Mouse (Mus musculus): ENCODE results near the gene Tcirg1. TPM values are rescaled to one million over a fixed set of nuclear protein-coding genes. Genes with fewer than 3 reads are reported as not detected.

Gene Tcirg1
- 10.7 and 11.6 TPM in 2 replicates for polyA plus RNA-seq (2014; fragmentation: Nextera tagmentation; extraction: Ambion mirVana)

- DNase-seq (ENCODE audit: low spot score) (peak; percentile 59), ATAC-seq (ENCODE audit: low FRiP score) (peak; percentile 46; the same call in 1 of the 2 replicates)
- Histone ChIP-seq H3K36me3 (ENCODE audit: control insufficient read depth, insufficient read depth, low read length) (no peaks in the 10 kb centered on the region), H3K9ac (ENCODE audit: low read depth, low read length) (peak within 1 kb of the TSS; percentile 47; the same call in 1 of the 2 replicates), H3K4me3 (ENCODE audit: low read depth, low read length) (peak within 1 kb of the TSS; percentile 38), H3K9me3 (ENCODE audit: control insufficient read depth, low read length) (no peaks in the 10 kb centered on the region), H3K27ac (ENCODE audit: low read depth, low read length) (no peak within 1 kb of the TSS), H3K4me2 (replicated peaks; ENCODE audit: low read depth, low read length) (peak within 1 kb of the TSS; percentile 66), H3K4me1 (replicated peaks; ENCODE audit: control insufficient read depth, insufficient read depth, low read length) (peaks cover 16% of the 10 kb centered on the region), H3K27me3 (ENCODE audit: control insufficient read depth, insufficient read depth, low read length) (0 out of 2 replicates have a peak, but pooled peaks cover 2% of the 10 kb centered on the region)
- WGBS = 8% methylated on average over 36 of the region's 36 CpGs
Measured at GRCm38 (mm10) chr19:3906795-3907786, at the start of gene Tcirg1. Gene Tcirg1 (minus strand): TSS chr19:3907133.

DNA sequence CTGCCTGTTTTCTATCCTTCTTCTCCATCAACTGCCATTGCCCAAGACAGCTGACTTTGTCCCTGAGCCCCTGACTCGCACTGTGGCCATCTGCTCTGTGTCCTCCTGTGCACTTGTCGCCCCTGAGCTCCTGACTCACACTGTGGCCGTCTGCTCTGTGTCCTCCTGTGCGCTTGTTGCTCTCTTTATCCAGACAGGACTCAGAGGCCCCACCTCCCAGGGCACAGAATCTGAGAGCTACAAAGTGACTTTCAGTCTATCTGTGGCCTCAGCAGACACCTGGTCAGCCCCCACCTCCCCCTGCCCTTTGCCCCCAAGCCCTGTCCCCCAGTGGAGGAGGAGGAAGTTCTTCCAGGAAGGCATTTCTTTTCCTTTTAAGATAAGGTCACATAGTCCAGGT, 48.9 kb upstream of the Tcirg1 start:
- no peaks in the 10 kb centered on the region for H3K4me1 ChIP-seq (replicated peaks; ENCODE audit: control insufficient read depth, insufficient read depth, low read length)

GRCm38 (mm10) chr19:3955033-3955432, 48.1 kb upstream of the Tcirg1 start:
- no peak overlapping the region for H3K4me3 ChIP-seq (ENCODE audit: low read depth, low read length)
- H3K27me3 ChIP-seq (ENCODE audit: control insufficient read depth, insufficient read depth, low read length) = no peaks in the 10 kb centered on the region
- H3K9me3 ChIP-seq (ENCODE audit: control insufficient read depth, low read length) = no peaks in the 10 kb centered on the region
- H3K4me2 ChIP-seq (replicated peaks; ENCODE audit: low read depth, low read length) = no peak overlapping the region
- no peaks in the 10 kb centered on the region for H3K36me3 ChIP-seq (ENCODE audit: control insufficient read depth, insufficient read depth, low read length)
- H3K27ac ChIP-seq (ENCODE audit: low read depth, low read length) = no peak overlapping the region
- 78% methylated on average over 3 of the region's 3 CpGs for WGBS
- no peak overlapping the region for H3K9ac ChIP-seq (ENCODE audit: low read depth, low read length)
- DNase-seq (ENCODE audit: low spot score) (no peak), ATAC-seq (ENCODE audit: low FRiP score) (no peak)
- H3K4me1 ChIP-seq (replicated peaks; ENCODE audit: control insufficient read depth, insufficient read depth, low read length) = no peaks in the 10 kb centered on the region

More for the DNA sequence above, 48.9 kb upstream of the Tcirg1 start:
- no peak overlapping the region for H3K27ac ChIP-seq (ENCODE audit: low read depth, low read length)
- DNase-seq (ENCODE audit: low spot score) = no peak
- no peaks in the 10 kb centered on the region for H3K36me3 ChIP-seq (ENCODE audit: control insufficient read depth, insufficient read depth, low read length)
- H3K27me3 ChIP-seq (ENCODE audit: control insufficient read depth, insufficient read depth, low read length) = no peaks in the 10 kb centered on the region
- no peaks in the 10 kb centered on the region for H3K9me3 ChIP-seq (ENCODE audit: control insufficient read depth, low read length)
- ATAC-seq (ENCODE audit: low FRiP score) = no peak
- H3K4me3 ChIP-seq (ENCODE audit: low read depth, low read length) = no peak overlapping the region
- WGBS = 53% methylated on average over 4 of the region's 4 CpGs
- H3K4me2 ChIP-seq (replicated peaks; ENCODE audit: low read depth, low read length) = no peak overlapping the region
- no peak overlapping the region for H3K9ac ChIP-seq (ENCODE audit: low read depth, low read length)

- no peaks in the 10 kb centered on the region for H3K9me3 ChIP-seq (ENCODE audit: control insufficient read depth, low read length)
- 59% methylated on average over 1 of the region's 1 CpGs for WGBS
- no peak overlapping the region for H3K9ac ChIP-seq (ENCODE audit: low read depth, low read length)
- H3K4me2 ChIP-seq (replicated peaks; ENCODE audit: low read depth, low read length) = no peak overlapping the region
- H3K4me1 ChIP-seq (replicated peaks; ENCODE audit: control insufficient read depth, insufficient read depth, low read length) = no peaks in the 10 kb centered on the region
- no peaks in the 10 kb centered on the region for H3K36me3 ChIP-seq (ENCODE audit: control insufficient read depth, insufficient read depth, low read length)
- H3K27ac ChIP-seq (ENCODE audit: low read depth, low read length) = no peak overlapping the region
- no peak for DNase-seq (ENCODE audit: low spot score)
- no peak overlapping the region for H3K4me3 ChIP-seq (ENCODE audit: low read depth, low read length)
- H3K27me3 ChIP-seq (ENCODE audit: control insufficient read depth, insufficient read depth, low read length) = no peaks in the 10 kb centered on the region
- ATAC-seq (ENCODE audit: low FRiP score) = no peak
Measured at GRCm38 (mm10) chr19:3952099-3952498, 45.2 kb upstream of the Tcirg1 start.

- no peak for DNase-seq (ENCODE audit: low spot score)
- no peaks in the 10 kb centered on the region for H3K4me1 ChIP-seq (replicated peaks; ENCODE audit: control insufficient read depth, insufficient read depth, low read length)
- no peaks in the 10 kb centered on the region for H3K36me3 ChIP-seq (ENCODE audit: control insufficient read depth, insufficient read depth, low read length)
- no peak overlapping the region for H3K27ac ChIP-seq (ENCODE audit: low read depth, low read length)
- H3K4me3 ChIP-seq (ENCODE audit: low read depth, low read length) = no peak overlapping the region
- H3K4me2 ChIP-seq (replicated peaks; ENCODE audit: low read depth, low read length) = no peak overlapping the region
- ATAC-seq (ENCODE audit: low FRiP score) = no peak
- H3K27me3 ChIP-seq (ENCODE audit: control insufficient read depth, insufficient read depth, low read length) = no peaks in the 10 kb centered on the region
- H3K9me3 ChIP-seq (ENCODE audit: control insufficient read depth, low read length) = no peaks in the 10 kb centered on the region
- H3K9ac ChIP-seq (ENCODE audit: low read depth, low read length) = no peak overlapping the region
Measured at GRCm38 (mm10) chr19:3951461-3951860, 44.5 kb upstream of the Tcirg1 start.

DNA sequence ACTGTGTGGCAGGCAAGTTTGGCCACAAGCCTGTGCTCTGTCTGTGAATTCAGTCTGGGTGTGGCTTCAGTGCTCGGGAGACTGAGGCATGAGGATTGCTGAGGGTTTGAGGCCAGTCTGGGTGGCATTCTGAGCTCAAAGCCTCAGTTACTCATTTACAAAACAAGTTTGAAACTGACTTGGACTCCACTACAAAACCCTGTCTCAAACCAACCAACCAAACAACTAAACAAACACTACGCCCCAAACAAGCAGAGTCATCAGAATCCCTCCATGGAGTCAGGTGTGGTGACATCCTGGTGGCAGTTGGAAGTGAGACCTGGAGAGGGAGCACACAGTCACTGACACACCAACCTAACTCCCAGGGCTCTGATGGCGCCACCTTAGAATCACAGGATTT, 43.4 kb upstream of the Tcirg1 start:
- Histone ChIP-seq H3K36me3 (ENCODE audit: control insufficient read depth, insufficient read depth, low read length) (no peaks in the 10 kb centered on the region), H3K27me3 (ENCODE audit: control insufficient read depth, insufficient read depth, low read length) (no peaks in the 10 kb centered on the region), H3K4me2 (replicated peaks; ENCODE audit: low read depth, low read length) (no peak overlapping the region), H3K9ac (ENCODE audit: low read depth, low read length) (no peak overlapping the region), H3K27ac (ENCODE audit: low read depth, low read length) (no peak overlapping the region), H3K4me3 (ENCODE audit: low read depth, low read length) (no peak overlapping the region), H3K4me1 (replicated peaks; ENCODE audit: control insufficient read depth, insufficient read depth, low read length) (no peaks in the 10 kb centered on the region), H3K9me3 (ENCODE audit: control insufficient read depth, low read length) (no peaks in the 10 kb centered on the region)
- DNase-seq (ENCODE audit: low spot score) = no peak
- WGBS = 71% methylated on average over 3 of the region's 3 CpGs
- ATAC-seq (ENCODE audit: low FRiP score) = no peak

DNA sequence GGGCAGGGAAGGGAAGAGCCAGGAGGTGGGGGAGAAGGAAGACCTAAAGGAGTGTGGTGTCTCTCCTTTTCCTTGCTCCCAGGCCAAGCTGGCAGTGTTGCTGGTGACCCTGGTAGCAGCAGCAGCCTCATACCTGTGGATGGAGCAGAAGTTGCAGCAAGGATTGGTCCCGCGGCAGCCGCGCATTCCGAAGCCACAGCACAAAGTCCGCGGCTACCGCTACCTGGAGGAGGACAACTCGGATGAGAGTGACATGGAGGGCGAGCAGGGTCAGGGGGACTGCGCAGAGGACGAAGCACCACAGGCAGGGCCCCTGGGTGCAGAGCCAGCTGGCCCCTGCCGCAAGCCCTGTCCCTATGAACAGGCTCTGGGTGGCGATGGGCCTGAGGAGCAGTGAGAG, 41.6 kb upstream of the Tcirg1 start:
- ATAC-seq (ENCODE audit: low FRiP score) (no peak), DNase-seq (ENCODE audit: low spot score) (no peak)
- Histone ChIP-seq H3K27ac (ENCODE audit: low read depth, low read length) (no peak overlapping the region), H3K4me3 (ENCODE audit: low read depth, low read length) (no peak overlapping the region), H3K4me2 (replicated peaks; ENCODE audit: low read depth, low read length) (no peak overlapping the region), H3K36me3 (ENCODE audit: control insufficient read depth, insufficient read depth, low read length) (no peaks in the 10 kb centered on the region), H3K9me3 (ENCODE audit: control insufficient read depth, low read length) (no peaks in the 10 kb centered on the region), H3K9ac (ENCODE audit: low read depth, low read length) (no peak overlapping the region), H3K27me3 (ENCODE audit: control insufficient read depth, insufficient read depth, low read length) (no peaks in the 10 kb centered on the region), H3K4me1 (replicated peaks; ENCODE audit: control insufficient read depth, insufficient read depth, low read length) (no peaks in the 10 kb centered on the region)
- WGBS = 83% methylated on average over 14 of the region's 14 CpGs

DNA sequence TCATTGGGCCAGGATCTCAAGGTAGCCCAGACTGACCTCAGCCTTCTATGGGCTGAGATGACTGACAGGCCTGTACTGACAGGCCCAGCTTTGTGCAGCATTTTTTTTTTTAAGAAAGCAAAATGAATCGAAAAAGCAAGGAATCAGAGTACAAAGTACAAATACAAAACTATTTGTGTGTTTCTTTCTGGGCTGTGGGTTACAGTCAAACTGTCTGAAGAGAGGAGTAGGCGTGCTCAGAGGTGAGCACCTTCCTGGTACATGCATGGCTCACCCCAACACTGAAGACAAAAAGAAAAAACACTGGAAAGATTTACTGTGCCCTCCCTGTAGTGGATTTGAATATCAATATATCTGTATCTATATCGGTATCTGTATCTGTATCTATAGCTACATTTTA, 40.9 kb upstream of the Tcirg1 start:
- ATAC-seq (ENCODE audit: low FRiP score) (no peak), DNase-seq (ENCODE audit: low spot score) (no peak)
- H3K27ac ChIP-seq (ENCODE audit: low read depth, low read length) = no peak overlapping the region
- H3K9me3 ChIP-seq (ENCODE audit: control insufficient read depth, low read length) = no peaks in the 10 kb centered on the region
- peaks cover 2% of the 10 kb centered on the region; the same call in 1 of the 2 replicates for H3K27me3 ChIP-seq (ENCODE audit: control insufficient read depth, insufficient read depth, low read length)
- H3K36me3 ChIP-seq (ENCODE audit: control insufficient read depth, insufficient read depth, low read length) = no peaks in the 10 kb centered on the region
- no peak overlapping the region for H3K9ac ChIP-seq (ENCODE audit: low read depth, low read length)
- H3K4me2 ChIP-seq (replicated peaks; ENCODE audit: low read depth, low read length) = no peak overlapping the region
- H3K4me3 ChIP-seq (ENCODE audit: low read depth, low read length) = no peak overlapping the region
- no peaks in the 10 kb centered on the region for H3K4me1 ChIP-seq (replicated peaks; ENCODE audit: control insufficient read depth, insufficient read depth, low read length)
- WGBS = 88% methylated on average over 3 of the region's 3 CpGs

GRCm38 (mm10) chr19:3946715-3947114, 39.8 kb upstream of the Tcirg1 start:
- no peak overlapping the region for H3K4me3 ChIP-seq (ENCODE audit: low read depth, low read length)
- peak; percentile 78 for DNase-seq (ENCODE audit: low spot score)
- no peaks in the 10 kb centered on the region; the same call in 1 of the 2 replicates for H3K4me1 ChIP-seq (replicated peaks; ENCODE audit: control insufficient read depth, insufficient read depth, low read length)
- peak; percentile 56; the same call in 1 of the 2 replicates for ATAC-seq (ENCODE audit: low FRiP score)
- H3K36me3 ChIP-seq (ENCODE audit: control insufficient read depth, insufficient read depth, low read length) = no peaks in the 10 kb centered on the region
- WGBS = 8% methylated on average over 2 of the region's 2 CpGs
- H3K4me2 ChIP-seq (replicated peaks; ENCODE audit: low read depth, low read length) = no peak overlapping the region
- H3K9ac ChIP-seq (ENCODE audit: low read depth, low read length) = no peak overlapping the region
- no peak overlapping the region for H3K27ac ChIP-seq (ENCODE audit: low read depth, low read length)
- H3K27me3 ChIP-seq (ENCODE audit: control insufficient read depth, insufficient read depth, low read length) = peaks cover 2% of the 10 kb centered on the region; the same call in 1 of the 2 replicates
- no peaks in the 10 kb centered on the region for H3K9me3 ChIP-seq (ENCODE audit: control insufficient read depth, low read length)

Data from hindbrain, embryonic 11.5 days (tissue).